22 mouse cellular contexts compared by ENCODE assay signal in genomic region chr8:82415485-82415884, GRCm38 (mm10). TPM values are rescaled to one million over a fixed set of nuclear protein-coding genes. Genes with fewer than 3 reads are reported as not detected.
DNase-seq lines count a peak whose midpoint lies in the region; ATAC-seq and TF ChIP-seq lines count a peak whose summit lies in the region.
"Had no signal": no experiment of that assay in that cellular context is flagged by ENCODE, and none has a peak within 500 bp of the region (broad histone marks: within the 10 kb centered on the region; RNA-seq: fewer than 3 reads in every experiment).

No protein-coding gene starts in this region.

- ATAC-seq in kidney, embryonic 14.5 days (ENCODE audit: low FRiP score, low TSS enrichment), result no peak
- ATAC-seq in intestine, embryonic 14.5 days (replicated peaks; ENCODE audit: low FRiP score, low TSS enrichment, low read depth), result 0 out of 2 replicates have a peak, but pooled peaks have one; percentile 45
- peak; percentile 65 for ATAC-seq in liver, embryonic 15.5 days (ENCODE audit: insufficient read depth)
- ATAC-seq: CD4-positive, CD25-positive, alpha-beta regulatory T cell, adult 4 months; forebrain, embryonic 16.5 days; hindbrain, embryonic 16.5 days; lung, postnatal 0 days had no signal

- no peak overlapping the region for H3K4me2 ChIP-seq in kidney, embryonic 14.5 days (replicated peaks; ENCODE audit: low read depth, low read length)
- no peak overlapping the region for H3K4me2 ChIP-seq in intestine, embryonic 14.5 days (ENCODE audit: low read length)
- H3K4me2 ChIP-seq in liver, embryonic 15.5 days, result no peak overlapping the region
- H3K4me2 ChIP-seq: heart, embryonic 12.5 days; limb, embryonic 13.5 days; midbrain, embryonic 12.5 days had no signal

- no peak overlapping the region for H3K9ac ChIP-seq in kidney, embryonic 14.5 days (ENCODE audit: low read depth, low read length)
- H3K9ac ChIP-seq in intestine, embryonic 14.5 days (ENCODE audit: low read length), result no peak overlapping the region
- no peak overlapping the region for H3K9ac ChIP-seq in liver, embryonic 15.5 days
- H3K9ac ChIP-seq: heart, embryonic 12.5 days; limb, embryonic 13.5 days; midbrain, embryonic 12.5 days had no signal

- H3K27ac ChIP-seq in kidney, adult 2 months (ENCODE audit: insufficient read depth, low read depth, low read length), result no peak overlapping the region
- H3K27ac ChIP-seq in kidney, embryonic 14.5 days (ENCODE audit: low read depth, low read length), result no peak overlapping the region
- H3K27ac ChIP-seq in intestine, embryonic 14.5 days (ENCODE audit: low read depth), result no peak overlapping the region
- 0 out of 2 replicates have a peak overlapping the region, but pooled peaks have one; percentile 69 for H3K27ac ChIP-seq in liver, embryonic 15.5 days (replicated peaks)
- no peak overlapping the region for H3K27ac ChIP-seq in embryonic facial prominence, embryonic 10.5 days (replicated peaks)
- no peak overlapping the region for H3K27ac ChIP-seq in forebrain, embryonic 10.5 days
- H3K27ac ChIP-seq: hindbrain, embryonic 10.5 days; limb, embryonic 13.5 days; midbrain, embryonic 12.5 days had no signal

- TF ChIP-seq POLR2A in kidney, adult 2 months (IDR thresholded peaks at IDR 0.05; ENCODE audit: low read depth, low read length), result no peak

- H3K4me1 ChIP-seq in kidney, adult 2 months (ENCODE audit: control insufficient read depth, insufficient read depth, low read length), result peaks cover 11% of the 10 kb centered on the region
- H3K4me1 ChIP-seq in kidney, embryonic 14.5 days (ENCODE audit: control insufficient read depth, insufficient read depth, low read length), result no peaks in the 10 kb centered on the region
- no peaks in the 10 kb centered on the region for H3K4me1 ChIP-seq in intestine, embryonic 14.5 days (replicated peaks; ENCODE audit: control insufficient read depth, insufficient read depth, low read length)
- no peaks in the 10 kb centered on the region for H3K4me1 ChIP-seq in liver, embryonic 15.5 days (replicated peaks)
- H3K4me1 ChIP-seq in embryonic facial prominence, embryonic 10.5 days, result no peaks in the 10 kb centered on the region
- H3K4me1 ChIP-seq in forebrain, embryonic 10.5 days, result no peaks in the 10 kb centered on the region
- H3K4me1 ChIP-seq: hindbrain, embryonic 10.5 days; limb, embryonic 13.5 days; midbrain, embryonic 12.5 days had no signal

- no peaks in the 10 kb centered on the region for H3K36me3 ChIP-seq in kidney, adult 2 months (ENCODE audit: control insufficient read depth, insufficient read depth, low read length)
- no peaks in the 10 kb centered on the region for H3K36me3 ChIP-seq in kidney, embryonic 14.5 days (ENCODE audit: control insufficient read depth, insufficient read depth, low read length)
- no peaks in the 10 kb centered on the region for H3K36me3 ChIP-seq in intestine, embryonic 14.5 days (ENCODE audit: control insufficient read depth, insufficient read depth, low read length)
- no peaks in the 10 kb centered on the region for H3K36me3 ChIP-seq in liver, embryonic 15.5 days (replicated peaks)
- H3K36me3 ChIP-seq in embryonic facial prominence, embryonic 10.5 days (replicated peaks), result no peaks in the 10 kb centered on the region
- H3K36me3 ChIP-seq in forebrain, embryonic 10.5 days (replicated peaks), result no peaks in the 10 kb centered on the region
- H3K36me3 ChIP-seq: heart, embryonic 12.5 days; hindbrain, embryonic 10.5 days; limb, embryonic 13.5 days; midbrain, embryonic 12.5 days had no signal

- H3K9me3 ChIP-seq in kidney, embryonic 14.5 days (ENCODE audit: control insufficient read depth, low read length), result no peaks in the 10 kb centered on the region
- no peaks in the 10 kb centered on the region for H3K9me3 ChIP-seq in intestine, embryonic 14.5 days (ENCODE audit: control insufficient read depth, low read length)
- H3K9me3 ChIP-seq in liver, embryonic 15.5 days (replicated peaks), result no peaks in the 10 kb centered on the region
- H3K9me3 ChIP-seq in embryonic facial prominence, embryonic 10.5 days, result no peaks in the 10 kb centered on the region
- no peaks in the 10 kb centered on the region for H3K9me3 ChIP-seq in forebrain, embryonic 10.5 days
- H3K9me3 ChIP-seq: heart, embryonic 12.5 days; hindbrain, embryonic 10.5 days; limb, embryonic 13.5 days; midbrain, embryonic 12.5 days had no signal

- no peak for TF ChIP-seq CTCF in kidney, adult 2 months (conservative IDR thresholded peaks at IDR 0.05; ENCODE audit: insufficient read depth, insufficient read length, low read depth, low read length)

- H3K27me3 ChIP-seq in kidney, adult 2 months (replicated peaks; ENCODE audit: control insufficient read depth, insufficient read depth, low read length), result no peaks in the 10 kb centered on the region
- H3K27me3 ChIP-seq in kidney, embryonic 14.5 days (ENCODE audit: control insufficient read depth, insufficient read depth, low read length), result no peaks in the 10 kb centered on the region
- H3K27me3 ChIP-seq in intestine, embryonic 14.5 days (replicated peaks; ENCODE audit: control insufficient read depth, insufficient read depth, low read length), result no peaks in the 10 kb centered on the region
- no peaks in the 10 kb centered on the region for H3K27me3 ChIP-seq in liver, embryonic 15.5 days
- no peaks in the 10 kb centered on the region for H3K27me3 ChIP-seq in embryonic facial prominence, embryonic 10.5 days (replicated peaks; ENCODE audit: low read depth, poor library complexity, severe bottlenecking)
- no peaks in the 10 kb centered on the region for H3K27me3 ChIP-seq in forebrain, embryonic 10.5 days (ENCODE audit: poor library complexity, severe bottlenecking)
- H3K27me3 ChIP-seq: heart, embryonic 12.5 days; limb, embryonic 13.5 days; midbrain, embryonic 12.5 days had no signal

- H3K4me3 ChIP-seq in kidney, adult 2 months (ENCODE audit: insufficient read depth, low read depth, low read length), result no peak overlapping the region
- no peak overlapping the region for H3K4me3 ChIP-seq in kidney, embryonic 14.5 days (ENCODE audit: low read length)
- H3K4me3 ChIP-seq in intestine, embryonic 14.5 days (ENCODE audit: low read depth, low read length), result no peak overlapping the region
- H3K4me3 ChIP-seq in liver, embryonic 15.5 days (replicated peaks), result no peak overlapping the region
- no peak overlapping the region for H3K4me3 ChIP-seq in embryonic facial prominence, embryonic 10.5 days
- no peak overlapping the region for H3K4me3 ChIP-seq in forebrain, embryonic 10.5 days
- H3K4me3 ChIP-seq: heart, embryonic 12.5 days; hindbrain, embryonic 10.5 days; limb, embryonic 13.5 days; midbrain, embryonic 12.5 days had no signal

- peak; percentile 86 for DNase-seq in kidney, adult 2 months
- no peak for DNase-seq in intestine, embryonic 14.5 days (ENCODE audit: low spot score)
- DNase-seq in kidney, adult 9 months, result peak; percentile 81
- no peak for DNase-seq in embryonic facial prominence, embryonic 10.5 days (ENCODE audit: low spot score)
- DNase-seq in forebrain, embryonic 10.5 days (ENCODE audit: extremely low spot score, low spot score), result no peak
- DNase-seq in right cerebral cortex, postnatal 36 days (ENCODE audit: low spot score in 2 of 2), result no peak
- DNase-seq: adrenal gland, postnatal 36 days; cerebellum, adult 9-11 months; gastrocnemius, postnatal 14 days; heart, adult 11 months; heart, postnatal 10 days; right cerebral cortex, postnatal 4 days had no signal

- 41% methylated on average over 1 of the region's 1 CpGs for WGBS in kidney, adult 2 months
- 58% methylated on average over 1 of the region's 1 CpGs for WGBS in kidney, embryonic 14.5 days
- WGBS in intestine, embryonic 14.5 days, result 49% methylated on average over 1 of the region's 1 CpGs
- 44% methylated on average over 1 of the region's 1 CpGs for WGBS in liver, embryonic 15.5 days (ENCODE audit: insufficient replicate concordance)
- WGBS in embryonic facial prominence, embryonic 10.5 days, result 82% methylated on average over 1 of the region's 1 CpGs
- 80% methylated on average over 1 of the region's 1 CpGs for WGBS in forebrain, embryonic 10.5 days

RNA-seq across cellular contexts. Expression of gene Il15, which starts 12.5 kb away (rescaled TPM):
- polyA plus RNA-seq in kidney, adult 2 months (2012; rRNA removed), result 15.7 and 17.6 TPM in 2 replicates
- 6.1 and 7.0 TPM in 2 replicates for polyA plus RNA-seq in kidney, embryonic 14.5 days (2014; fragmentation: Nextera tagmentation; extraction: Ambion mirVana)
- 12.2 and 13.8 TPM in 2 replicates for polyA plus RNA-seq in intestine, embryonic 14.5 days (2014; fragmentation: Nextera tagmentation; extraction: Ambion mirVana)
- 4.5 and 4.6 TPM in 2 replicates for polyA plus RNA-seq in liver, embryonic 15.5 days (2015; fragmentation: Nextera tagmentation; extraction: Ambion mirVana)
- 2.2 and 2.9 TPM in 2 replicates for polyA plus RNA-seq in embryonic facial prominence, embryonic 10.5 days (2016; fragmentation: Nextera tagmentation; extraction: Ambion mirVana)
- 0.92 and 2.2 TPM in 2 replicates for polyA plus RNA-seq in forebrain, embryonic 10.5 days (2016; fragmentation: Nextera tagmentation; extraction: Ambion mirVana)

Comparison
In these comparisons a context has a peak if more than half of its experiments do, and no peak if none do; other contexts are left out.
1. DNase-seq: peak in kidney, adult 2 months (single experiment) and kidney, adult 9 months (single experiment); none in intestine, embryonic 14.5 days (single experiment), embryonic facial prominence, embryonic 10.5 days (single experiment), forebrain, embryonic 10.5 days (single experiment) and right cerebral cortex, postnatal 36 days (0 of 2).